Mouse (Mus musculus) adipocyte (in vitro differentiated cells): ENCODE results near the gene Usp31.

ENCODE experiments used
- DNase-seq: peaks from one replicate; pipeline ENCODE4 v3.0.0-alpha.2; 2016; ENCODE audit warnings: low spot score

The Usp31 gene

DNA sequence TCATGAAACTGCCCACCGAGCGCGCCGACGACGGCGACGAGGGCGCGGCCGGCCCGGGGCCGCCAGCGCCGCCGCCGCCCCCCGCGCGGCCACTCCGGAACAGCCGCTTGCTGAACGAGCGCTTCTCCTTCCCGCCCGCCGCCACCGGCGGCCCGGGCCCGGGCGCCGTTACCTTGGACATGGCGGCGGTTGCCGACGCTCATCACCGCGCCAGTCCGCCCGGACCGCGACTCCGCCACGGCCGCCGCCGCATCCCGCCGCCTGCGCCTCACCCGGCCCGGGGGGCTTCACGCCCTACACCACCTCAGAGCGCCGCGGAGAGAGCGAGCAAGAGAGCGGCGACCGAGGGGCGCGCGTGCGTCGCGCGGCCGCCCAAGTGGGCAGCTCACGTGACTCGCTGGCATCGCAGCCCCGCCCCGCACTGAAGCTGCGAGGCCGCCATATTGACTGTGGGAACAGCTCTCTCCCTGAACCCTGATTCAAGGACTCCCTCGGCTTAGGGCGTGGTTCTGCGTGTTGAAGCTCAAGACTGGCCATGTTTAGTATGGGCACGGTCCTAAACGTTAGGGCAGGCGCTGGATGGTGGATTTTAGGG, at the start of gene Usp31:
Gene Usp31 (minus strand): TSS at position 181 of the 595 bp plus-strand sequence.
- peak; percentile 91 for DNase-seq

DNA sequence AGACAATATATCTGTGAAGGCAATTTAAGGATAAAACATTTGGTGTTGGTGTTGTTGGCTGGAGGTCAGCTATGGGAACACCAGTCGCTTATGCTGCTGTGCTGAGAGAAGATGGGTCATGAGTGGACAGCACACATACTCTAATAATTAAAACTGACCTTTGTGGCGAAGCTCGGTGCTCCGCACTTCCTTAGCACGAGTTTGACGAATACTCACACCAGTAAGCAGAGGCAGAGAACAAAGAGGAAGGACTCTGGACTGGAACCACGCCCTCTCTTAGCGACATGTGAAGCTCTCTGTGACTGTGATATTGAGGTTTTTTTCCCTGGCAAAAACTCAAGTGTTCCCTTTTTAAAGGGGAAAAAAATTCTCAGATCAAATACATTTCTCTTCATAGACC, 47.7 kb upstream of the Usp31 start:
- no peak for DNase-seq

DNA sequence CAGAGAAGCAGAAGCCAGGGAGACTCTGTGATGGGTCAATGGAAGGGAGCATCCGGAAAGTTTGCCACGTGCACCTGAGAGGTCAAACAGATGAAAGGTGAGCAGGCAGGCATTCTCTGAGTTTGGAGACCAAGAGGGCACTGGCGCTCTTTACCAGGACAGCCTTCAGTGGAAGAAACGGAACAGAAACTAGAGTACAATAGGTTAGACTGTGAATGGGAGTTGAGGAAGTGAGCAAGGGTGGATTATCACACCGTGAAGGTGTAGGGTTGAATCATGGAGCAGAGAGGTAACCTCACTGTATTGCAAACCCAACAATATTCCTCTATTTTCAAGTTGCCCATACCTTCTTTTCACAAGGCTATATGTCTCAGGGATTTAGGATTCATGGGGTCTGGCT, 43.2 kb upstream of the Usp31 start:
- DNase-seq = no peak

DNA sequence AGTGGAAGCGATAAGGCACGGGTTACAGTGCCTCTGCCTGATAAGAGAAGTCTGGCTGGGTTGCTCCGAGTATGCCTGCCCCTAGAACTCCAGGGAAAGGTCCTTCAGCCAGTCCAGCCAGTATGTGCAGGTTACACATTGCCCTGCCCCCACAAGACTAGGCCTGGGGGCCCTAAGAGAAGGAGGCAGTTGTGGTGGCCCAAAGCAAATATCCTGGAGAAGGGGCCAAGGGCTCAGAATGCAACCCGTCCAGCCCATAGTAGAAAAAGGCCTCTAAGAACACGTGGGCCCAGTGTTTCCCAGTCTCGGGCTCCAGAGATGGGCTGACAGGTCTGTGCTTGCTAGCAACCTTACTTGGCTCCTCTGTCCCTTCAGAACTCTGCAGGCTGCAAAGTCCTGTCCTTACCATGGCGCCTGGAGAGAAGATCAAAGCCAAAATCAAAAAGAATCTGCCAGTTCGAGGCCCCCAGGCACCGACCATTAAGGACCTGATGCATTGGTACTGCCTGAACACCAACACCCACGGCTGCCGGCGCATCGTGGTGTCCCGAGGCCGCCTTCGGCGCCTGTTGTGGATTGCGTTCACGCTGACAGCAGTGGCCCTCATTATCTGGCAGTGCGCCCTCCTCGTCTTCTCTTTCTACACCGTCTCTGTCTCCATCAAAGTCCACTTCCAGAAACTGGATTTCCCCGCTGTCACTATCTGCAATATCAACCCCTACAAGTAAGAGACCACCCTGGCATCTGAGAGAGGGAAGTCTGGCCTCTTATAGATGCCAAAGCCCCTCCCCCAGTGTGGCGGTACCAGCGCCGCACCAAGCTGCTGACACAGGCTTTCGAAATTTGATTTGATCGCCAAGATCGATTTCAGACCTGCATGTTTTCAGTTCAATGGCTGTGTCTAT, 30.7 kb upstream of the Usp31 start:
- no peak for DNase-seq

DNA sequence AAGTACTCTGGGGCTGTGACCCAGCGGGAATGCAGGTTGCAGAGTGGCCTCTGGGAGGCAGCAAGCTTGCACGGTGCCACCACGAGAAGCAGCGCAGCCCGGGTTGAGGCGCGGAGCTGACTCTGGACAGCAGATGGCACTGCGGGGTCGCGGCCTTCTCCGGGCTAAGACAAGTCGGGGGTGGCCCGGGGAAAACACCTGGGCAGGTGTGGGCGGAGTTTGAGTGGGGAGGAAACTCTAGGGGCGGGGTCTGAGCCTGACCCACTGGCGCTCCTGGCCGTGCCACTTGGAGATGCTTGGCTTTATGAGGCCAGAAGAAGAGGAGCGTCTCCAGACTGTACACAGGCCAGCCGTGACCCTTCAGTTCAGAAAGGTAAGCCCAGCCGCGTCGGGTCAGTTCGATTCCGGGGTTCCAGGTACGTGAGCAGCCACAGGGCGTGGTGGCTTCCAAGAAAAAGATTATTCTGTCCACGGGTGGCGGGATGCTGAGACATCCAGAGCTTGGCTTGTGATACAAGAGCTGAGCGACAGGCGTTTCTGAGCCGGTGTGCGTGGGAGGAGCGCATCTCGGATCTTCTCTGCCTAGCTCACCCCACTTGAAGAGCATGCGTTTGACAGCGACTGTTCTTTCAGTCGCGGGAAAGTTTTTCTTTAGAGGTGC, 27.2 kb upstream of the Usp31 start, which contains the start of gene Scnn1g:
Gene Scnn1g (plus strand): TSS at position 309 of the 661 bp plus-strand sequence.
- DNase-seq = peak; percentile 58

DNA sequence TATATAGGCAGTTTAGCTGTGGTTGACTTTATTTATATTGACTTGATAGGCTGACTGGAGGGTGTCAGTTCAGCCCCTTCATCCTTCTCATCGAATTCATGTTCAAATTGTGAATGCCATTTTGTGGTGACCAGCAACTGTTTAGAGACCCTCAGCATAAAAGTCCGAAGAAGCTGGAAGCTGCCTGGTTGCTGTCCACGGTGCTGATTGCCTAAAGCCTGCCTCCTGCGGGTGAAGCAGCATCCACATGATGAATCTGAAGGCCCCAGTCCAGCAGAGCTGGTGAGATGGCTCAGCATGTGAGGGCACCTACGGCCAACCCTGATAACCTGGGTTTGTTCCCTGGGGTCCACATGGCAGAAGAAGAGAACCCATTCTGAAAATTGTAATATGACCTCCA, 23.2 kb upstream of the Usp31 start:
- peak; percentile 29 for DNase-seq

DNA sequence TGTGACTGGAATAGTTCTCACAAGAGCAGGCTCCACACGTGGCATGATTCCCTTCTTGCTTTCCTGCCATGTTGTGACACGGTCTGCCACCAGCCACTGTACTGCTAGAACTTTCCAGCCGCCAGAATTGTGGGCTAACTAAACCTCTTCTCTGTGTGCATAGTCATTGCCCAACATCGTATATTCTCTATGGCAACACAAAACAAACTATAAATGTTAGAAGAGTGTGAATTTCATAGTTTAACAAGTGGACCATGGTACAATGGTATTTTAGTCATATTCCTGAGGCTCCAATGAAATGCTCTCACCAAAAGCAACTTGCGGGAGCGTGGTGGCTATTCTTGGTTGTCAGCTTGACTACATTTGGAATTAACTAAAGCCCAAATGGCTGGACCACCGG, 10.0 kb upstream of the Usp31 start:
- DNase-seq = no peak

DNA sequence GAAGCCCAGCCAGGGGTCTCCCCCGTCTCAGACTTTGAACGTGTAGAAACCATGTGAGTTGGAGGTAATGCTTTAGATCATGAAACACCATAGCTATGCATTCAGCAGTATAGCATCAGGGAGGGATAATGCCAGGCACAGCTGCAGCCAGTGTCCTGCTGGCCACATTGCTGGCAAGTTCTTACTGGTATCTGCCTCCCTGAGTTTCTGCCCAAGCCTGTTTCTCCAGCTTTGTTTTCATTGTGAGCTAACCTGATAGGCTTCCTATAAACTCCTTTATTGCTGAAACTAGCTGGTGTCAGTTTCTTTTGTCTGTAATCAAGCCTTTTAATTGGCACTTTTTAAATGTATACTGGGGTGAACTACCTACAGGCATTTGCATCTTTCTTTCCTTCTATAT, 4.1 kb upstream of the Usp31 start:
- DNase-seq = no peak

DNA sequence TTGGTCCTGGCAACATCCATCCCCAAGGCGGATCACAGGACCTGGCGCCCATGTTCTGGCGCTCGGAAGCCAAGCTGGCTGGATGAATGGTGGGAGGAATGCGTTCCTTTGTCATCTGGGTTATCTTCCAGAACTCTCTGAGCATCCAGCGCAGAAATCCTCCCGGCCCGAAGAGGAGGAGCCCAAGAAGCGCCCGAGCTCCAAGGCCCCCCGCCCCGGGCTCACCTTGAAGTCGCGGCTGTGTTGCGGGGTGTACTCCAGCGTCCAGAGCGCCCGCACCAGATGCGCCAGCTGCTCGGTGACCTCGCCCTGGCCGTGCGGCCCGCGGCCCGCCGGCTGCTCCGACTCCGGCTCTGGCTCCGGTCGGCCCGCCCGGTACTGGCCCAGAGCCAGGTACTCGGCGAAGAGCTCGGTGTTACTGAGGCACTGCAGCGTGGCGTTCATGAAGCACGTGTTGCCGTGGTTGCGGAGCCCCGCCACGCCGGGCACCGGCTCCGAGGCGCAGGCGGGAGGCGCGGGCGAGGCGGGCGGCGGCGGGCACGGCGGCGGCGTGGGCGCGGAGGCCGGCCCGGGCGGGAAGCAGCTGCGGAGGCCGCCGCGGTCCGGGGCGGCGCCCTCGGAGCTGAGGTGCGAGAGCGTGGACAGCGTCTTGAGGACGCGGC, 511 bp downstream of the Usp31 start:
- DNase-seq = peak; percentile 12

DNA sequence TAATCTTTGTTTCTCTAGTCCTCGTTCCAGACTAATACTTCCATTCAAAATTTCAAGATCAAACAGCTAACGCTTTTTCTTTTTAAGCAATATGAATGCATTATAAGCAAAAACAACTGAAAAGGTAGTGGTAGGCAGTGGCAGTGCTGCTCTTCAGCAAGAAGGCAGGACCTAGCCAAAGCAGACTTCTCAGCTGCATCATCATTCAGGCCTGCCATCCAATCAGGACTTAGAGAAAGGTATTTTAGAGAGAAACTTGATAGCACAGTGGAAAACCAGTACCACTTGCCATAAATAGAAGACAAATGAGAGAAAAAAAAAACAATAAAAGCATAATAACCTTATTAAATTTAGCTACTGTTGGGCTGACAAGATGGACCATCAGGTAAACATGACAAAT, 2.0 kb downstream of the Usp31 start:
- no peak for DNase-seq

DNA sequence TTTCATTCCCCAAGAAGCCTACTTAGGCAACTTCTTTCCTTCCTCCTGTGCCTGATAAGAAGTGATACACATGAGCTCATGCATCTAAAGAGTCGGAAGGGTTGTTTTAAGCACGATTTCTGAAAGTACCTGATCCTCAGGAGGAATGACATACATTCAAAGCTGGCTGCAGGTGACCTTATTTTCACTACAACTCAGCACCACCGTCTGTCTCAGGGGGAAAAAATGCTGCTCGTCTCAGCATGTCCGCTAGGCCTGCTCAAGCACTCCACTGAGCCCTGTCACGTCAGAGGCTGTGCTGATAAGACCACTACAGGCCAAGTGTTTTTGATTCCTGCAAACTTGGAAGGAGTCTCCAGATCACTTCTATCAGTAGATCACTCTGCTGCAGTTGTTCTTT, 5.1 kb downstream of the Usp31 start:
- no peak for DNase-seq

DNA sequence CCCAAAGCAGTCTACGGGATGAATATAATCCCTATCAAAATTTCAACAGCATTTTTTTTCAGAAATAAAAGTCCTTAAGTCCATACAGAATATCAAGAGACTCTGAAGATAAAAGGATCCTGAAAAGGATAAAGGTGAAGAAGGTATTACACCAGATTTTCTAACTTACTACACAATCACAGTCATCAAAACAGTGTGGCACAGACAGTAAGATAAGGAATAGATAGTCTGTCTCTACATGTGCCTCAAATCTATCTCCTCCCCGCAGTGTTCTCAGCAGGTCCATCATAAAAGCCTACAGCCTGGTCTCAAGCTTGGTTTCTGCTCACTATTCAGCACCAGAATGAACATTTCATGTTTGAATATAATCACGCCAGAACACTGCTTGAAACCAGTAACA, 6.6 kb downstream of the Usp31 start:
- DNase-seq = no peak

DNA sequence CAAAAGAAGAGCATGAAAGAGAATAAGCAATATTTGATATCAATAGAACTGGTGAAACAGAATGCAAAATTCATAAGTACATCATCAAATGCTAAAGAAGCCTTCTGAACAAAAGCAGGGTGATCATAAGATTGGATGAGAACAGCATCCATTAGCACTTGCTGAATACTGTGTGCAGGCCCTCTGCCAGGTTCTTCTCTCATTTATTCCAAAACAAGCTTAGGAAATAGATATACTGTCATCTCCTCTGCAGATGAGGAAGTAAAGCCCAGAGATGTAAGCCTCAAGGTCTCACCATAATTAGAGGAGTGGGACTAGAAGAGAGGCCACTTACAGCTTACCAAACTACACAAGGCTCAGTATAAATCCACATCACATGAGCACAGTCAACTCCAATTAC, 7.8 kb downstream of the Usp31 start:
- DNase-seq = no peak

DNA sequence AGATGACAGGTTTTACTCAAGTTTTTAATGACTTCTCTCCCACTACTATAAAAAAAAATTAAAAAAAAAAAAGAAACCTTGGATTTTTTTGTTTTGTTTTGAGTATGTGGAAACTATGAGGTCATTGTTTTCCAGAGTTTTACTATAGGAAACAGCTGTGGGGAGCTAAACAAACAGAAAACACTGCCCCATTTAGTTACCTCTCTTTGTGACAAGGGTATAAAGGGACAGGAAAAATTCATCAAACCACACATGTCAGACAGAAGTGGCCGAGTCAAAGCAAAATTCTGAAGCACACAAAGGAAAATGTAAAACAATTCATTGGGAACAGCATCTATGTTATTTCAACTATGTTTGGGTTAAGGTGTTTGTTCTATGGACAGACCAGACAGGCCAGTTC, 9.5 kb downstream of the Usp31 start:
- no peak for DNase-seq

DNA sequence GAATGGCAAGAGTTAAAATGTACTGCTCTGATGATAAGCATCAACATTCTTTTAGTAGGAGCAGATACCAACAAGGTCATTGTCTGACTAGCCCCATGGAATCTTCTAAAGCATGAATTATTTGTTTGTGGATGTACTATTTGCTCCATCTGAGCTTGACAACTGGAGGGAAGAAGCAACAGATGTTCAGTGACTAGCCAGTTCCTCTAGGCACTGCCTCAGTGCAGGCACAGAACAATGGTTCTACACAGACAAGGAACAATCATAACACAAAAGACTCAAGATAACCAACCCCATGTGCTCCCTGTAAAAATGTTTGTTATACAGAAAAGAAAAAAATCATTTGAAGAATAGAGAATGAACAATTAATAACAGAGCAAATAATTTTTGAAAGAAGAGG, 9.9 kb downstream of the Usp31 start:
- DNase-seq = no peak

DNA sequence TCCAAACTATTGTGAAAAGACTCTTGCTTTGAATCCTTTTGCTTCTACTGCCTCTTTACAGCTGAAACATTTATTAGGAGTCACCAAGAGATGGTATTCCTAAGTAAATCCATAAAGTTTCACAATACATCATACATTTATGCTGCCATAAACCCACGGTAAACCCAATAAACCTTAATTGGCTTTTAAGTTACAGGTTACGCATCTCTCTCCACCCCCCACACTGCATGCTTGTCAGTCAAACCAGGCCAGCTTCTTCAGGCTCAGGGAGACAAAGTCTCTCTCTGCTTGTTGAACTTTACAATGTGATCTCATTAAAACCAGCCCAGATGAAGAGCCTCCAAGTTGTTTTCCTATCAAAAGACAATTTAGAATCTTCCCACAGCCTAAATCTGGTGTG, 15.2 kb downstream of the Usp31 start:
- DNase-seq = no peak

DNA sequence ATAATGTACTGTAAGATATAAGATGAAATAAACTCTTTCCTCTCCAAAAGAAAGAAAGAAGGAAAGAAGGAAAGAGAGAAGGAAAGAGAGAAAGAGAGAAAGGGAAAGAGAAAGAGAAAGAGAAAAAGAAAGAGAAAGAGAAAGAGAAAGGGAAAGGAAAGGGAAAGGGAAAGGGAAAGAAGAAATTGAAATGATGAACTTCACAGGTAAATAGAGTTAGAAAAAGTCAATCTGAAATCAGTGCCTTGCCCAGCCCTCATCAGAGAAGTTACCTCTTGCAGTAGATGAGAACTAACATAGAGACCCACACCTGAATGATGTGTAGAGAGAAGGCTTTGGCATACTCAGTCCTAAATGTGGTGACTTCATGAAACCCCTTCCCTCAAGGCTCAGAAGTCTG, 17.7 kb downstream of the Usp31 start:
- no peak for DNase-seq

DNA sequence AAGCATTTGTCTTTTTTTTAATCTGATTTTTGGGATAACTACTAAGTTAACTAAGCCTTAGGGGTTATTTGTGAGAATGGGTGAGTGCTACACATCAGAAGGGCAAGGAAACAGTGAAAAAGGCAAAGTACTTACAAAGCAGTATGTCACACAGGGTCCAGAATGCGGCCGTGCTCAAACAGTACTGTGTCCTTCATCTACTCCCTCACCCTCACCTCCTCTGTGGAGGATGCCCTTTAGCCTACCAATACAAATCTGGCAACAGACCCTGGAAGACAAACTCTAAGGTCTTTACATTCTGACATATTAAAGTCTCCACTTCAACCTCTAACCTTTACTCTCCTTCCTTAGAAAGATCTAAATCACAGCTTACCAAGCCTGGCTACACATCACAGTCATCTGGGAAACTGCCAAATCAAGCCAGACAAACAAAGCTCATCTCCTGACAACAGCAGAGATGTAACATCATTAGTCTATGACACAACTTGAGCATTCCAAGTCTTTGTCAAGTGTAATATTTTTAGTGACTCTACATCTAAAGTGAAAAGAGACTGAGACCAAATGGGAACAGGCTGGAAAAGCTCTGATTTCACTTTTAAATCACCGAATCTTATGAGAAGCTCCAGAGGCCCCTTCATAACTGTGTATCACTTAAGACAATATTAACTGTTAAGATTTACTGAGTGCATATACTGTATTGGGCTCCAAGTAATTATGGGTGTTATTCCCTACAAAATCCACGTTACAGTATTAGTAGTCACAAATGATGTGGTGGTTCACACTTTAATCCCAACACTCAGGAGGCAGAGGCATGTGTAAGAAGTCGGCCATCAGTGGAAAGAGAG, 21.7 kb downstream of the Usp31 start:
- no peak for DNase-seq

DNA sequence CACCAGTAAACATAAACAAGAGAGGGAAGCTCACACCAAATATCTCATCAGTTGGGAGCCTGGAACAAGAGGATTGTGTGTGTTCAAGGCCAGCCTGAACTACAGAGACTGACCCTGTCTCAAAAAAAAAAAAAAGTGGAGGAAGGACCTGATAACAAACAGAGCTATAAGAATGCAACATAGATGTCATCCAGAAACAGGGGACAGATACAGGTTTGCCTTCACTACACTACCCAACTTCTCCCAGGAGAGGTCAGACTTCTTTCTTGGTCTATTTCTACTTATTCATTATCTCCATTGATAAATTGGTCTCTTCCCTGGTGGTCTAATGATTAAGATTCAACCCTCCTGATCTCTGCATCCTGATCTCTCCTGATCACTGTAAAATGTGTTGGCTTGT, 25.9 kb downstream of the Usp31 start:
- DNase-seq = no peak

DNA sequence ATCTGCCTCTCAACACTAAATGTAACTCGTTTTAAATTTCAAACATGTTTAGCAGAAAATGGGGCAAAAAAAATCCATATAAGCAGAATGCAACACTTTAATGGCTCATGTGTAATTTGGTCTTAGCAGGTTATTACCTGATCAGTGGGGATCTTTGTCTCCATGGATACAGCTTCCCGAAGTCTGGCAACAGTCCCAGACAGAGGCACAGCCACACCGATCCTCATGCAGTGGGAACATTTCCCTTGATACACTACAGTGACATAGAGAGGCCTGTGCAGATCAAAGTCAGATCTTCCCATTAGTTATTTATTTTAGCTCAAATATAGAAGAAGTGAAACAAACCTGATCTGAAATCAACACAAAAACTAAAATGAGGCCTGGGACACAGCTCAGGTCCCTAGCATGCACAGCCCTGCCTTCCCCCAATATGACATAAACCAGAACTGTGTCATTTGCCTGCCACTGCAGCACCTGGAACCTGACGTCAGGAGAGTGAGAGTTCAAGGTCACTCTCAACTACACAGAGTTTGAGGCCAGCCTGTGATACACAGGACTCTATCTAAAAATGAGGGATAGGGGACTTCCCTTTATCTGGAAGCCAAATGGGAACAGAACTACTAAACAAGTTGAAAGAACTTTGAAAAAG, 29.8 kb downstream of the Usp31 start:
- DNase-seq = no peak

DNA sequence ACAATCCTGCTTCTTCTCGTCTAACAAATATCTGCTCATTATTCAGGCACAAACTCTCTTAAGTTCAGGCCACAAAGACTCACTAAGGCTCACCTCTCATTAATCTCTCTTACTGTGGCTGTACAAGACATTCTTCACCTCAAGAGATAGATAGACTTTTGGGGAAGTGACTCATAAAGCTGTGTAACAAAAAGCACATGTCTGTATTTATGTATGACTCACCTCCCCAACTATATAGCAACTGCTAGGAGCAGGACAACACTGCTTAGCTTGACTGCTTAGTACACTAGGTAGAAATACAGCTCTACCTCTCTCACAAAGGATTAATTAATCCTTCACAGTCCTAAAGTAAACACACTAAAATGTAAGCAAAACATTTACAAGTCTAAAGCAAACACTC, 46.3 kb downstream of the Usp31 start:
- DNase-seq = no peak
